Comparison of ENCODE assay signal across 9 mouse cellular contexts in genomic region chr2:32509287-32509686, GRCm38 (mm10). TPM values are rescaled to one million over a fixed set of nuclear protein-coding genes. Genes with fewer than 3 reads are reported as not detected.
DNase-seq lines count a peak whose midpoint lies in the region; ATAC-seq and TF ChIP-seq lines count a peak whose summit lies in the region.
"Had no signal": no experiment of that assay in that cellular context is flagged by ENCODE, and none has a peak within 500 bp of the region (broad histone marks: within the 10 kb centered on the region; RNA-seq: fewer than 3 reads in every experiment).

No protein-coding gene starts in this region.

- no peaks in the 10 kb centered on the region for H3K4me1 ChIP-seq in midbrain, embryonic 11.5 days (ENCODE audit: control insufficient read depth, insufficient read depth, low read length)
- H3K4me1 ChIP-seq in midbrain, embryonic 13.5 days (replicated peaks), result no peaks in the 10 kb centered on the region
- 0 out of 2 replicates have a peak, but pooled peaks cover 2% of the 10 kb centered on the region for H3K4me1 ChIP-seq in embryonic facial prominence, embryonic 11.5 days (ENCODE audit: control insufficient read depth, insufficient read depth, low read length)
- peaks cover 23% of the 10 kb centered on the region for H3K4me1 ChIP-seq in lung, embryonic 16.5 days (replicated peaks; ENCODE audit: control insufficient read depth, insufficient read depth, low read length)
- H3K4me1 ChIP-seq in cerebellum, adult 2 months (ENCODE audit: control insufficient read depth, insufficient read depth, low read length), result no peaks in the 10 kb centered on the region

- TF ChIP-seq POLR2A in cerebellum, adult 2 months (IDR thresholded peaks at IDR 0.05; ENCODE audit: borderline replicate concordance, insufficient read depth, low read length), result no peak

- H3K9me3 ChIP-seq in midbrain, embryonic 11.5 days (ENCODE audit: control insufficient read depth, low read length), result peaks cover 4% of the 10 kb centered on the region; the same call in 1 of the 2 replicates
- H3K9me3 ChIP-seq in midbrain, embryonic 13.5 days, result no peaks in the 10 kb centered on the region
- H3K9me3 ChIP-seq in embryonic facial prominence, embryonic 11.5 days (replicated peaks; ENCODE audit: control insufficient read depth, low read length), result no peaks in the 10 kb centered on the region
- H3K9me3 ChIP-seq in lung, embryonic 16.5 days (ENCODE audit: control insufficient read depth, low read length), result no peaks in the 10 kb centered on the region

- H3K4me3 ChIP-seq in midbrain, embryonic 11.5 days (ENCODE audit: low read depth, low read length), result no peak overlapping the region
- H3K4me3 ChIP-seq in midbrain, embryonic 13.5 days (replicated peaks), result no peak overlapping the region
- no peak overlapping the region for H3K4me3 ChIP-seq in embryonic facial prominence, embryonic 11.5 days (ENCODE audit: low read depth, low read length)
- H3K4me3 ChIP-seq in lung, embryonic 16.5 days (ENCODE audit: low read length), result no peak overlapping the region
- no peak overlapping the region for H3K4me3 ChIP-seq in cerebellum, adult 2 months (replicated peaks; ENCODE audit: insufficient read depth, low read depth, low read length)
- H3K4me3 ChIP-seq: megakaryocyte, embryonic 14.5 days had no signal

- no peak overlapping the region for H3K9ac ChIP-seq in midbrain, embryonic 11.5 days (ENCODE audit: low read length)
- H3K9ac ChIP-seq in midbrain, embryonic 13.5 days (replicated peaks), result no peak overlapping the region
- H3K9ac ChIP-seq in embryonic facial prominence, embryonic 11.5 days (replicated peaks; ENCODE audit: low read length), result no peak overlapping the region
- peak overlapping the region; percentile 36; the same call in 1 of the 2 replicates for H3K9ac ChIP-seq in lung, embryonic 16.5 days (ENCODE audit: low read length)

- H3K27ac ChIP-seq in midbrain, embryonic 11.5 days (ENCODE audit: low read depth, low read length), result no peak overlapping the region
- H3K27ac ChIP-seq in midbrain, embryonic 13.5 days, result no peak overlapping the region; the same call in 1 of the 2 replicates
- peak overlapping the region; percentile 28; the same call in 1 of the 2 replicates for H3K27ac ChIP-seq in embryonic facial prominence, embryonic 11.5 days (replicated peaks; ENCODE audit: low read depth, low read length)
- peak overlapping the region; percentile 86 for H3K27ac ChIP-seq in lung, embryonic 16.5 days (ENCODE audit: low read length)
- no peak overlapping the region for H3K27ac ChIP-seq in cerebellum, adult 2 months (ENCODE audit: insufficient read depth, low read length)

- H3K4me2 ChIP-seq in midbrain, embryonic 11.5 days, result no peak overlapping the region
- H3K4me2 ChIP-seq in midbrain, embryonic 13.5 days (replicated peaks), result no peak overlapping the region
- no peak overlapping the region for H3K4me2 ChIP-seq in embryonic facial prominence, embryonic 11.5 days (ENCODE audit: low read depth, low read length)
- H3K4me2 ChIP-seq in lung, embryonic 16.5 days (ENCODE audit: low read depth, low read length), result 0 out of 2 replicates have a peak overlapping the region, but pooled peaks have one; percentile 17

- no peaks in the 10 kb centered on the region for H3K27me3 ChIP-seq in midbrain, embryonic 11.5 days (ENCODE audit: control insufficient read depth, insufficient read depth, low read length)
- no peaks in the 10 kb centered on the region for H3K27me3 ChIP-seq in midbrain, embryonic 13.5 days
- no peaks in the 10 kb centered on the region for H3K27me3 ChIP-seq in embryonic facial prominence, embryonic 11.5 days (ENCODE audit: control insufficient read depth, insufficient read depth, low read length)
- no peaks in the 10 kb centered on the region for H3K27me3 ChIP-seq in lung, embryonic 16.5 days (ENCODE audit: control insufficient read depth, insufficient read depth, low read depth, low read length)
- H3K27me3 ChIP-seq in cerebellum, adult 2 months (ENCODE audit: control insufficient read depth, insufficient read depth, low read length), result no peaks in the 10 kb centered on the region

- no peak for ATAC-seq in midbrain, embryonic 11.5 days (ENCODE audit: low FRiP score)
- no peak for ATAC-seq in midbrain, embryonic 13.5 days
- ATAC-seq in embryonic facial prominence, embryonic 11.5 days (replicated peaks; ENCODE audit: insufficient number of reproducible peaks, low FRiP score, low TSS enrichment, low read depth), result no peak
- peak; percentile 68 for ATAC-seq in lung, embryonic 16.5 days (ENCODE audit: low read depth)

- WGBS in midbrain, embryonic 11.5 days, result 49% methylated on average over 4 of the region's 4 CpGs
- WGBS in midbrain, embryonic 13.5 days, result 54% methylated on average over 4 of the region's 4 CpGs
- 14% methylated on average over 4 of the region's 4 CpGs for WGBS in embryonic facial prominence, embryonic 11.5 days
- 19% methylated on average over 4 of the region's 4 CpGs for WGBS in lung, embryonic 16.5 days
- 60% methylated on average over 4 of the region's 4 CpGs for WGBS in cerebellum, adult 2 months

- H3K36me3 ChIP-seq in midbrain, embryonic 11.5 days (ENCODE audit: control insufficient read depth, insufficient read depth, low read length), result no peaks in the 10 kb centered on the region
- H3K36me3 ChIP-seq in midbrain, embryonic 13.5 days, result no peaks in the 10 kb centered on the region
- no peaks in the 10 kb centered on the region for H3K36me3 ChIP-seq in embryonic facial prominence, embryonic 11.5 days (replicated peaks; ENCODE audit: control insufficient read depth, insufficient read depth, low read depth, low read length)
- H3K36me3 ChIP-seq in lung, embryonic 16.5 days (ENCODE audit: control insufficient read depth, insufficient read depth, low read length), result no peaks in the 10 kb centered on the region

- DNase-seq in midbrain, embryonic 11.5 days (ENCODE audit: low spot score, missing footprints), result peak; percentile 79
- peak; percentile 74 for DNase-seq in embryonic facial prominence, embryonic 11.5 days (ENCODE audit: low spot score)
- peak; percentile 69 for DNase-seq in heart, postnatal 4 days
- DNase-seq in cerebellum, adult 2 months, result no peak
- DNase-seq in urinary bladder, adult 18-20 months (ENCODE audit: low spot score in 2 of 2), result no peak
- DNase-seq in right cerebral cortex, adult 2 months (ENCODE audit: low spot score in 2 of 2), result no peak

- no peak for TF ChIP-seq CTCF in cerebellum, adult 2 months (IDR thresholded peaks at IDR 0.05; ENCODE audit: borderline replicate concordance, insufficient read depth, low read depth, low read length)

RNA-seq across cellular contexts. Expression of gene Fam102a, which starts 25.8 kb away (rescaled TPM):
- 6.3 and 6.8 TPM in 2 replicates for polyA plus RNA-seq in midbrain, embryonic 11.5 days (2014; fragmentation: Nextera tagmentation; extraction: Ambion mirVana)
- 5.6 and 7.3 TPM in 2 replicates for polyA plus RNA-seq in midbrain, embryonic 13.5 days (2015; fragmentation: Nextera tagmentation; extraction: Ambion mirVana)
- polyA plus RNA-seq in embryonic facial prominence, embryonic 11.5 days (2014; fragmentation: Nextera tagmentation; extraction: Ambion mirVana), result 10.2 and 11.7 TPM in 2 replicates
- 10 to 100 TPM in 1 of 2 experiments, 1 to 10 TPM in 1; 9.9 to 11.0 TPM for total RNA-seq in heart, postnatal 4 days (2021)
- polyA plus RNA-seq in lung, embryonic 16.5 days (2015; fragmentation: Nextera tagmentation; extraction: Ambion mirVana), result 11.9 and 12.7 TPM in 2 replicates
- polyA plus RNA-seq in cerebellum, adult 2 months (2012; rRNA removed), result 38.1 and 40.2 TPM in 2 replicates

RNA-seq across cellular contexts. Expression of gene Slc25a25, which starts 58.0 kb away (rescaled TPM):
- polyA plus RNA-seq in midbrain, embryonic 11.5 days (2014; fragmentation: Nextera tagmentation; extraction: Ambion mirVana), result 20.0 and 20.4 TPM in 2 replicates
- polyA plus RNA-seq in midbrain, embryonic 13.5 days (2015; fragmentation: Nextera tagmentation; extraction: Ambion mirVana), result 45.4 and 50.1 TPM in 2 replicates
- polyA plus RNA-seq in embryonic facial prominence, embryonic 11.5 days (2014; fragmentation: Nextera tagmentation; extraction: Ambion mirVana), result 20.6 and 21.7 TPM in 2 replicates
- 10 to 100 TPM; 16.4 to 22.2 TPM for total RNA-seq in heart, postnatal 4 days (2021)
- polyA plus RNA-seq in lung, embryonic 16.5 days (2015; fragmentation: Nextera tagmentation; extraction: Ambion mirVana), result 16.0 and 17.5 TPM in 2 replicates
- polyA plus RNA-seq in cerebellum, adult 2 months (2012; rRNA removed), result 67.0 and 76.2 TPM in 2 replicates

RNA-seq across cellular contexts. Expression of gene Naif1, which starts 59.0 kb away (rescaled TPM):
- polyA plus RNA-seq in midbrain, embryonic 11.5 days (2014; fragmentation: Nextera tagmentation; extraction: Ambion mirVana), result 6.3 and 6.4 TPM in 2 replicates
- polyA plus RNA-seq in midbrain, embryonic 13.5 days (2015; fragmentation: Nextera tagmentation; extraction: Ambion mirVana), result 5.1 and 6.1 TPM in 2 replicates
- polyA plus RNA-seq in embryonic facial prominence, embryonic 11.5 days (2014; fragmentation: Nextera tagmentation; extraction: Ambion mirVana), result 5.0 and 6.0 TPM in 2 replicates
- 1 to 10 TPM; 3.5 to 3.6 TPM for total RNA-seq in heart, postnatal 4 days (2021)
- polyA plus RNA-seq in lung, embryonic 16.5 days (2015; fragmentation: Nextera tagmentation; extraction: Ambion mirVana), result 6.5 and 6.8 TPM in 2 replicates
- 3.3 TPM in 2 replicates for polyA plus RNA-seq in cerebellum, adult 2 months (2012; rRNA removed)

Comparison
In these comparisons a context has a peak if more than half of its experiments do, and no peak if none do; other contexts are left out.
1. DNase-seq: peak in midbrain, embryonic 11.5 days (single experiment), embryonic facial prominence, embryonic 11.5 days (single experiment) and heart, postnatal 4 days (single experiment); none in cerebellum, adult 2 months (0 of 2), urinary bladder, adult 18-20 months (0 of 2) and right cerebral cortex, adult 2 months (0 of 2).
2. H3K27ac ChIP-seq: peak in embryonic facial prominence, embryonic 11.5 days (single experiment) and lung, embryonic 16.5 days (single experiment); none in midbrain, embryonic 11.5 days (single experiment), midbrain, embryonic 13.5 days (single experiment) and cerebellum, adult 2 months (single experiment).